Mouse (Mus musculus) neural tube, embryonic 15.5 days (tissue): ENCODE measurements around the gene Ube4a. TPM values are rescaled to one million over a fixed set of nuclear protein-coding genes. Genes with fewer than 3 reads are reported as not detected.

Experiments
- ATAC-seq: fragments of 200-750 bp; cut with Nextera tagmentation; 2 replicates; pipeline ENCODE4 v1.8.0; 2017; ENCODE audit warnings: mild to moderate bottlenecking, moderate TSS enrichment, moderate library complexity; ENCODE audit not compliant: low FRiP score
- H3K27ac ChIP-seq: fragments of 300-500 bp; sonication (generic); replicated peaks from 2 replicates; pipeline ENCODE4 v1.5.1; 2015; ENCODE audit warnings: mild to moderate bottlenecking, inconsistent platforms
- H3K27me3 ChIP-seq: fragments of 300-500 bp; sonication (generic); replicated peaks from 2 replicates; pipeline ENCODE4 v1.6.1; 2015; ENCODE audit warnings: inconsistent platforms
- H3K36me3 ChIP-seq: fragments of 300-500 bp; sonication (generic); 2 replicates; pipeline ENCODE4 v1.6.1; 2015; ENCODE audit warnings: inconsistent platforms
- H3K4me1 ChIP-seq: fragments of 300-500 bp; sonication (generic); 2 replicates; pipeline ENCODE4 v1.6.1; 2015; ENCODE audit warnings: inconsistent platforms
- H3K4me2 ChIP-seq: fragments of 300-500 bp; sonication (generic); 2 replicates; pipeline ENCODE4 v1.6.1; 2015; ENCODE audit warnings: inconsistent platforms, mild to moderate bottlenecking, moderate library complexity
- H3K4me3 ChIP-seq: fragments of 300-500 bp; sonication (generic); replicated peaks from 2 replicates; pipeline ENCODE4 v1.5.1; 2015; ENCODE audit warnings: mild to moderate bottlenecking, inconsistent platforms
- H3K9ac ChIP-seq: fragments of 300-500 bp; sonication (generic); replicated peaks from 2 replicates; pipeline ENCODE4 v1.6.1; 2015; ENCODE audit warnings: mild to moderate bottlenecking, inconsistent platforms
- H3K9me3 ChIP-seq: fragments of 300-500 bp; sonication (generic); replicated peaks from 2 replicates; pipeline ENCODE4 v1.6.1; 2016; ENCODE audit warnings: inconsistent platforms
- WGBS: fragments of 180-500 bp; shearing (Covaris S2); methylation state at CpG from one replicate; pipeline ENCODE4 v1.1.7; 2015; ENCODE audit warnings: mixed read lengths; 5-methylcytosine and 5-hydroxymethylcytosine counted together
- polyA plus RNA-seq: library from polyadenylated mRNA; unstranded; fragments of >200 nt; fragmentation: Nextera tagmentation; extraction: Ambion mirVana; gene quantifications from 2 replicates; pipeline ENCODE4 v1.2.1, GENCODE M21; 2015

Ube4a gene
- 31.8 and 34.2 TPM in 2 replicates for polyA plus RNA-seq

DNA sequence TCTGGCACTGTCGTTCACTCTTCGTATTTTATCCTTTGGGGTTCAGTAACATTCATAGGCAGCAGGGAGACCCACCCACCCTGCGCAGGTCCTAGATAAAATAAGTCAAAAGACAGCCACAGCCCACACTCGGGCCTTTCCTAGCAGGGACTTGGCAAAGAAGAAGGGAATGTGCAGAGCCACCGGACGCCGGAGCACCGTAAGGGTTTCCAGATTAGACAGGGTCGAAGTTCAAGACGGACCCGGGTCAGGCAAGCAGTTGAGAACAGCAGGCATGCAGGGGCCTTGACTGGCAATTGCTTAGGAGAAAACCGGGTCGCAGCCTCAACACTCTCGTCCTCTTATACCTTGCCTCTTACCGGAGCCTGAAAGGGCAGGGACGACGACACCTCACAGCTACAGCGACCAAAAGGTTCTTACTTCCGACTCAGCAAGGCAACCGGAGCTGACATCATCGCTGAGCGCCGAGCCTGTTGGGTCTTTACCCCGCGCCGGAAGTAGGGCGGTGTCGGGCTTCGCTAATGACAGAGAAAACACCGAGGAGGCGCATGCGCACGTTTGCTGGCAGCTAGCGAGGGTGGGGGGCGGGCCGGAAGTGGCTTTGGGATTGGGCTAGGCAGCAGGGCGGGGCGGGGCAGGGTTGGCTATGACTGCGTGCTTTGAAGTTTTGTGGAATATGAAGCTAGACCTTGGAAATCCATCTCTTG is at the start of gene Ube4a:
TSS of gene Ube4a (minus strand) at position 475 of the 707 bp plus-strand sequence.
- Histone ChIP-seq H3K4me3 (peak within 1 kb of the TSS; percentile 73), H3K4me1 (peaks cover 19% of the 10 kb centered on the region), H3K9me3 (no peaks in the 10 kb centered on the region), H3K4me2 (peak within 1 kb of the TSS; percentile 86), H3K27ac (peak within 1 kb of the TSS; percentile 70), H3K36me3 (peaks cover 21% of the 10 kb centered on the region), H3K9ac (peak within 1 kb of the TSS; percentile 74), H3K27me3 (peaks cover 2% of the 10 kb centered on the region; the same call in 1 of the 2 replicates)
- peak; percentile 96 for ATAC-seq
- WGBS = 1% methylated on average over 39 of the region's 39 CpGs

DNA sequence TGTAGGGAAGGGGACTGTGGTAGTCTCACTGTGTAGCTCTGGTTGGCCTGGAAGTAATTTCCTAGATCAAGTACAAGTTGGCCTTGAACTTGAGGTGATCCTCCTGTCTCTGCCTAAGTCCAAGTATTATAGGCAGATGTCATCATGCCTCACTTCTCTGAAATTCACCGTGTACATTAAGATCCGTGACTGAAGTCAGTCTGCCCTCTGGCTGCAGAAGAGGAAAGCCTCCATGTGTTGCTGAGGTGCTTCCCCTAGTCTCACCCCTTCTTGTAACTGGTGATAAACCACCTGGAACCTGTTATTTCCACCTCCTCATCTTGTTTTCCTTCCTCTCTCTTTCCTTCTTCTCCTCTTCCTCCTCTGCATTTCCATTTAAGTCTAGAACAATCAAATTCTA is 49.5 kb upstream of the Ube4a start:
- Histone ChIP-seq H3K9me3 (no peaks in the 10 kb centered on the region), H3K4me3 (no peak overlapping the region), H3K9ac (no peak overlapping the region), H3K27ac (no peak overlapping the region), H3K4me1 (no peaks in the 10 kb centered on the region), H3K36me3 (no peaks in the 10 kb centered on the region), H3K4me2 (no peak overlapping the region), H3K27me3 (no peaks in the 10 kb centered on the region)
- 43% methylated on average over 2 of the region's 2 CpGs for whole genome bisulfite sequencing
- no peak for ATAC-seq

DNA sequence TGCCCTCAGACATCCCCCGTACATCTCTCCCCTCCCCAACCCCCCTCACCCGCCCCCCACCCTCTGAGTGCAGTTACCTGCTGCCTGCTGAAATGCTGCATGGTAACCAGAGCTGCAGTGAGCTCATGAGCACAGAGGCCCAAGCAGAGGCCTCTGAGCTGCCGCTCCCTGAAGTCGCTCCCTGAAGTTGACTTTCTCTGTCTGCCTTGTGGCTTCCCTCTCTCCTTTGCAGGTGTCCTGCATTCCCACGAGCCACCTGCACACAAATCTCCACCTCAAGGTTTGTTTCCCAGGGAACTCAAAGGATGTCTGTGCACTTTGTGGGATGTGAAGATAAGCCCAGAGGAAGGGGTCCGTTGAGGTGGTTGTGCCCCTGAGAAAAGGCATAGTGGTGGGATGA is 45.9 kb upstream of the Ube4a start:
- no peak overlapping the region for H3K27ac ChIP-seq
- no peak overlapping the region for H3K9ac ChIP-seq
- no peaks in the 10 kb centered on the region for H3K4me1 ChIP-seq
- ATAC-seq = no peak
- 49% methylated on average over 6 of the region's 6 CpGs for WGBS
- no peaks in the 10 kb centered on the region for H3K36me3 ChIP-seq
- no peak overlapping the region for H3K4me3 ChIP-seq
- H3K27me3 ChIP-seq = no peaks in the 10 kb centered on the region
- H3K4me2 ChIP-seq = no peak overlapping the region
- no peaks in the 10 kb centered on the region for H3K9me3 ChIP-seq

DNA sequence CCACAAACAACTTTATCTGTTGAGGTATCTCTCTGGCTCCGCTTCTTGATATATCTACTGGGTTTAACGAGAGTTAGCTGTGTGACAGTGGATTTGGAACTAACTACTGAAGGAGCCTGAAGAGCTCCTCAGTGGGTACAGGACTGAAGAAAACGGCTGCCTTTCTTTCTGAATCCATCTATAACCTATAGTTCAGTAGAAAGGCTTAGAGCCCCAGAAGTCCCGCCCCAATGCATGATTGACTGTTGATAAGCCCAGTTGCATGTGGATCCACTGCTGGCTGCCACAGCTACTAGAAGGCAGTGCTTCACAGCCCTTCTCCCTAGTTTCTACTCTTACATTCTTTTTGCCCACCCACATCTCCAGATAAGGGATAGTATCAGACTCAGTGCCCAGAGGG is 45.1 kb upstream of the Ube4a start:
- H3K4me1 ChIP-seq = no peaks in the 10 kb centered on the region
- no peak overlapping the region for H3K27ac ChIP-seq
- no peak for ATAC-seq
- no peak overlapping the region for H3K9ac ChIP-seq
- H3K4me2 ChIP-seq = no peak overlapping the region
- H3K27me3 ChIP-seq = no peaks in the 10 kb centered on the region
- no peaks in the 10 kb centered on the region for H3K9me3 ChIP-seq
- 80% methylated on average over 4 of the region's 4 CpGs for WGBS
- no peaks in the 10 kb centered on the region for H3K36me3 ChIP-seq
- H3K4me3 ChIP-seq = no peak overlapping the region

DNA sequence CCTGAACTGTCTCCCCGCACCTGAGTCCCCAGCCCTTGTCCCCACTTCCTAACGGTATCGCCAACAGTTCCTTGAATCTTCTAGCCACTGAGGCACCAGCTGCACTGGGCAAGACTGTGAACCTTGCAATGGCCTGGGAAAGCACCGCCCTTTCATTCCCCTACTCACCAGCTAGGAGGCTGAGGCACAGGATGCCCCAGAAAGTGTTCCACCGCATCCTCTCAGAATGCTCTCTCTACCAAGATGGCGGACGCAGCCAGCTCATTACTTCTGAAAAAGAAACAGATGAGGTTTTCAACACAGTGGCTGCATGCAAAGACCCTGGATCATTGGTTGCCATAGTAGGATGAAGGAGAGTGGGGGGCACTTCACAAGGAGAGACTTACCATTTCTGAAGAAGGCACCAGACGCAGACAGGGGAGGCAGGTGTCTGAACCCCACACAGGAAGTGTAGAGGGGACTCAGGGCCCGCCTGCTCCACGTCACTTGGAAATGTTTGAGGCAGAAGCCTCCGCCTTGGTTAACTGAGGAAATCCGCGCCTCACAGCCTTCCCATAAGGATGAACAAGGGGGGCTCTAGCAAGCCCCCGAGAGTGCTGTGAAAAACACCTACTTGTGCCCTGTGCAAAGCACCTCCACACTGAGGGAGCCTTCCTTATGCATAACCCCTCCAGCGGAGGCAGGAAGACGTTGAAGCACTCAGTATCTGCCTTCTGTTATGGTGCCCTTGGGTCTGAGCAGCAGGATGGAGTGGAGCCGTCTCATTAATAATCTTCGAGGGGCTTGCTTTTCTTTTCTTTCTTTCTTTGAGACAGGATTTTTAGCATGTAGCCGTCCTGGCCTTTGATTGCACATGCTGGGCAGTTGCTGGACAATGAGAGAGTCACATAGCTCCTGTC is 44.0 kb upstream of the Ube4a start, which contains the start of gene Cd3e:
TSS of gene Cd3e (minus strand) at position 448 of the 899 bp plus-strand sequence.
- ATAC-seq = no peak
- Histone ChIP-seq H3K4me1 (no peaks in the 10 kb centered on the region), H3K27me3 (no peaks in the 10 kb centered on the region), H3K9ac (no peak within 1 kb of the TSS), H3K9me3 (no peaks in the 10 kb centered on the region), H3K4me2 (no peak within 1 kb of the TSS), H3K36me3 (no peaks in the 10 kb centered on the region), H3K27ac (no peak within 1 kb of the TSS), H3K4me3 (no peak within 1 kb of the TSS)
- WGBS = 81% methylated on average over 19 of the region's 19 CpGs

DNA sequence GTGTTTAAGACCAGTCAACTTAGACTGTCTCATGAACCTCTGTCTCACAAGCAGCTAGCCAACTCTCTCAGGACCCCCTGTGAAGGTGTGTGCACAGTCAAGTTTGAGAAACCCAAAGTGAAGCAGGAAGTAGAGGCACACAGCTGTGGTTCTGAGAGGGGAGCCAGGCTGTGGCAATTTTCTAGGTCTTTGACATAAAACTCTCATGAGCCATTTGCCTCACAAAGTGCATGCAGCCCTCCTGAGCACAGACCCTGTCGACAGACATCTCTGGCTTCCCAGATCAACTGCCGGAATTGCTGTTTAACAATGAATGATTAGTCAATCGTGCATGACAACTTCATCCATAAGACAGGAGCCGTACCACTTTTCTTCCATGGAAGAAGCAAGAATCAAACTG is 42.9 kb upstream of the Ube4a start:
- Histone ChIP-seq H3K4me3 (no peak overlapping the region), H3K4me1 (no peaks in the 10 kb centered on the region), H3K9ac (no peak overlapping the region), H3K9me3 (no peaks in the 10 kb centered on the region), H3K27ac (no peak overlapping the region), H3K27me3 (no peaks in the 10 kb centered on the region), H3K36me3 (no peaks in the 10 kb centered on the region), H3K4me2 (no peak overlapping the region)
- WGBS = 82% methylated on average over 4 of the region's 4 CpGs
- no peak for ATAC-seq

DNA sequence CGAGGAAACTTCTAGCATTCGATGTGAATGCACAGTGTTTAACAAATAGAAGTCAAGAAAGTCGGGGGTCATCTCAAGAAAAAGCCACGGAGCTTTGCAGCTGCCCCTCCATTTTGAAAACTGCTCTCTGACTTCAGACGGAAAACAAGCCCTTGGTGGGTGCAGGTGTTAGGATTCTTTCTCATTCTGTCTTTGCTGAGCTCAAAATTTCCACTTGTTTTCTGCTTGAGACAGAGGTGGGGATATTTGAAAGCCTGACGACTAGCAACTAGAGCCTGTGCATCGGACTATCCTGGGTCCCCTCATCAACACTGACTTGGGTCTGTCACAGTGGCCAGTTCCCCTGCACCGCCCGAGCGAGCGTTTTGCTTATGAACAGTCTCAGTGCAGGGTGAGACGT is 42.0 kb upstream of the Ube4a start:
- no peaks in the 10 kb centered on the region for H3K36me3 ChIP-seq
- WGBS = 80% methylated on average over 12 of the region's 12 CpGs

DNA sequence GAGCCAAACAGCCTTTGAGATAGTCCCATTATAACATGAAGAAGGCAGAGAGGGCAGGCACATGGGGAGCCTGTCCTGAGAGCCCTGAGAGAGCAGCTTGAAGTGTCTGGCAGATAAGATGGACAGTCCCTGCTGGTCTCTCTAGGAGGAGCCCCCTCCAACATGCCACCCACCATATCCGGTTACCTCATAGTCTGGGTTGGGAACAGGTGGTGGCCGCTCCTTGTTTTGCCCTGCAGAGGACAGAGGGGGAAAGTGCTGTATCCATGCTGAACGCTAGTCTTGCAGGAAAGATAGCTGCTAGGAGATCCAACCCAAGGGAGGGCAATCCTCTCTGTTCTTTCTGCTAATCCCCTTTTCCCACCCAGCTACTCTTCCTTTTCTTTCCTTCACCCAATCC is 34.8 kb upstream of the Ube4a start:
- Histone ChIP-seq H3K4me3 (no peak overlapping the region), H3K4me1 (no peaks in the 10 kb centered on the region), H3K36me3 (no peaks in the 10 kb centered on the region), H3K9ac (no peak overlapping the region), H3K27ac (no peak overlapping the region), H3K27me3 (no peaks in the 10 kb centered on the region), H3K4me2 (no peak overlapping the region), H3K9me3 (no peaks in the 10 kb centered on the region)
- WGBS = 87% methylated on average over 3 of the region's 3 CpGs
- ATAC-seq = no peak

More for the DNA sequence above, 42.0 kb upstream of the Ube4a start:
- no peak for ATAC-seq
- H3K4me1 ChIP-seq = no peaks in the 10 kb centered on the region
- no peaks in the 10 kb centered on the region for H3K27me3 ChIP-seq
- H3K9ac ChIP-seq = no peak overlapping the region
- no peak overlapping the region for H3K27ac ChIP-seq
- H3K4me2 ChIP-seq = no peak overlapping the region
- H3K4me3 ChIP-seq = no peak overlapping the region
- H3K9me3 ChIP-seq = no peaks in the 10 kb centered on the region

DNA sequence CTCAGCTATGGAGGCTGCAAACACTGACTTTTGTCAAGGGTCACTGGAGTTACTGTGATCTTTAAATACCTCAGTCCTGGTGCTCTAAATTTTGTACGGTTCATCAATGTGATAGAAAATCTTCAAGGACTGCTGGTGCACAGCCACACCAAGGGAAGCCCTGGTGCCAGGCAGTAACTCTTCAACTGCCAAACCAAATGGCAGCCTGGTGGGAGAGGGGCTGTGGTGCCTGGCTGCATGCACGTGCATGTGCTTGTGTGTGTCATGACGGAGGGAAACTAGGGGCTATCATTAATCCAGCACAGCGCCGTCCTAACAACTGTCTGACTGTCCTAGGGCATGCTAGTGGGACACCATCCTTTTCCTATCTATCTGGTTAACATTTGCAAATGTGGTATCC is 34.4 kb upstream of the Ube4a start:
- Histone ChIP-seq H3K4me2 (no peak overlapping the region), H3K4me3 (no peak overlapping the region), H3K4me1 (no peaks in the 10 kb centered on the region), H3K27me3 (no peaks in the 10 kb centered on the region), H3K27ac (no peak overlapping the region), H3K9me3 (no peaks in the 10 kb centered on the region), H3K36me3 (no peaks in the 10 kb centered on the region), H3K9ac (no peak overlapping the region)
- ATAC-seq = no peak
- WGBS = 75% methylated on average over 5 of the region's 5 CpGs

DNA sequence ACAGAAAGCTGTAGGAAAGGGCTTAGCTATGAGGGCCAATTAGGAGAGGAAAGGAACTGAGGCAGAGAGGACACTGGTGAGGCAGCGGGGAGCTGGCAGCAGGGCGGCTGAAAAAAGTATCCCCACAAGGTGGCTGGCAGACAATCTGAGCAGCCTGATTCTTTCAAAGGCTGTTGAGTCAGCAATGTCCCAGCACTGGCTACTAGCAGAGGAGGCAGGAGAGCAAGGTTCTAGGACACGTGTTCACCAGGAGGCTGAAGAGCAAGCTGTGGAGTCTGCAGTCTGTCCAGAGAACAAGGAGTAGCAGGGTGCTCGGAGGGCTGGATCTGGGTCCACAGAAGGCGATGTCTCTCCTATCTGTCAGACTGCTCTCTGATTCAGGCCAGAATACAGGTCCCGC is 33.8 kb upstream of the Ube4a start:
- Histone ChIP-seq H3K9ac (no peak overlapping the region), H3K9me3 (no peaks in the 10 kb centered on the region), H3K27ac (no peak overlapping the region), H3K4me1 (no peaks in the 10 kb centered on the region), H3K27me3 (no peaks in the 10 kb centered on the region), H3K36me3 (no peaks in the 10 kb centered on the region), H3K4me2 (no peak overlapping the region), H3K4me3 (no peak overlapping the region)
- ATAC-seq = no peak
- WGBS = 66% methylated on average over 6 of the region's 6 CpGs

DNA sequence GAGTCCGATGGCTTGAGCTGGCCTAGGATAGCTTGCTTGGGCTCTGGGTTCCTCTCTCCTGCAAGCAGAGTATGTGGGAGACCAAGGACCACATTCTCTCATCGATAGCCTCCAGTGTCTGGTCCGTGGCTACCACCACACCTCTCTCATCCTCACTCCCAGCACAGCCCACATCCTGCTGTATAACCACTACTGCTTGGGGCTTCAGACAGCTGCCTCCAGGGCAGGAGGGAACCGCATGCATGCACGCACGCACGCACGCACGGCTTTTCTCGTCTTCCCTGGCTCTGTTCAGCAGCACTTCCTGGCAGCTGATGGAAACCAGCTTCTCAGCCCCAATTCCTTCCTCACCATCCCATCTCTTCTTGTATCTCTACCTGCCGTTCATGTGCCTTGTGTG is 32.7 kb upstream of the Ube4a start:
- H3K36me3 ChIP-seq = no peaks in the 10 kb centered on the region
- H3K9ac ChIP-seq = no peak overlapping the region
- no peak overlapping the region for H3K4me2 ChIP-seq
- H3K9me3 ChIP-seq = no peaks in the 10 kb centered on the region
- H3K27ac ChIP-seq = no peak overlapping the region
- H3K27me3 ChIP-seq = no peaks in the 10 kb centered on the region
- no peaks in the 10 kb centered on the region for H3K4me1 ChIP-seq
- no peak overlapping the region for H3K4me3 ChIP-seq
- ATAC-seq = no peak
- WGBS = 79% methylated on average over 11 of the region's 11 CpGs

DNA sequence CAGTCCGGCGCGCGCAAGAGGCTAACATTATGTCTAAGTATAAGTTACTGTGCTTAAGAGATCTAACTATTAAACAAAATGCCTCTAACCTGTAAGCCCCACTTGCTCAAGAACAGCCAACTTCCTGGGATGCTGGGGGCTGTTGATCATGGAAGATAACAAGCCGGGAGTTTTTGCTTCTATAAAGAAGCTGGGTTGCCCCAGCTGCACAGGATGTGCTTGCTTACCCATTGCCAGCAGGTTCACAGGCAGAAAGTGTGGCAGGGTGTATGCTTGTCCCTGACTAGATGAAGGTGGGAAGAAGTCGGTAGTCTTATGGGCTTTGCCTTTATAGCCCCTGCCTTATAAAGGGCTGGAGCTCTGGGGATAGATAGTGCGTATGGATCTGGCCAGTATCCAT is 31.2 kb upstream of the Ube4a start:
- H3K9ac ChIP-seq = no peak overlapping the region
- H3K9me3 ChIP-seq = no peaks in the 10 kb centered on the region
- no peak overlapping the region for H3K4me3 ChIP-seq
- H3K27ac ChIP-seq = no peak overlapping the region
- no peaks in the 10 kb centered on the region for H3K4me1 ChIP-seq
- no peak overlapping the region for H3K4me2 ChIP-seq
- ATAC-seq = no peak
- H3K27me3 ChIP-seq = no peaks in the 10 kb centered on the region
- H3K36me3 ChIP-seq = no peaks in the 10 kb centered on the region
- 96% methylated on average over 7 of the region's 7 CpGs for WGBS
